7 mouse cellular contexts compared by ENCODE assay signal in genomic region chr2:150910295-150910881, GRCm38 (mm10). TPM values are rescaled to one million over a fixed set of nuclear protein-coding genes. Genes with fewer than 3 reads are reported as not detected.
A peak's percentile ranks its signal among the peaks of the same experiment; 100 is the strongest.
DNase-seq lines count a peak whose midpoint lies in the region; ATAC-seq lines count a peak whose summit lies in the region.

No protein-coding gene starts in this region.

- H3K9ac ChIP-seq in neural tube, embryonic 11.5 days (ENCODE audit: low read length) = peak overlapping the region; percentile 72
- H3K9ac ChIP-seq in embryonic facial prominence, embryonic 15.5 days = peak overlapping the region; percentile 16; the same call in 1 of the 2 replicates
- H3K9ac ChIP-seq in limb, embryonic 12.5 days (replicated peaks) = peak overlapping the region; percentile 69
- no peak overlapping the region for H3K9ac ChIP-seq in stomach, embryonic 15.5 days

- DNase-seq in neural tube, embryonic 11.5 days (ENCODE audit: low spot score) = no peak
- DNase-seq in neural tube, embryonic 10.5 days (ENCODE audit: extremely low spot score, low spot score) = no peak
- no peak for DNase-seq in cerebellum, postnatal 14 days
- no peak for DNase-seq in spleen, adult 18-20 months

- no peaks in the 10 kb centered on the region for H3K4me1 ChIP-seq in neural tube, embryonic 11.5 days (ENCODE audit: control insufficient read depth, insufficient read depth, low read length)
- H3K4me1 ChIP-seq in embryonic facial prominence, embryonic 15.5 days = 0 out of 2 replicates have a peak, but pooled peaks cover 3% of the 10 kb centered on the region
- H3K4me1 ChIP-seq in limb, embryonic 12.5 days (replicated peaks) = peaks cover 2% of the 10 kb centered on the region; the same call in 1 of the 2 replicates
- H3K4me1 ChIP-seq in stomach, embryonic 15.5 days = no peaks in the 10 kb centered on the region

- no peaks in the 10 kb centered on the region for H3K9me3 ChIP-seq in neural tube, embryonic 11.5 days (ENCODE audit: control insufficient read depth, low read length)
- no peaks in the 10 kb centered on the region for H3K9me3 ChIP-seq in embryonic facial prominence, embryonic 15.5 days (replicated peaks)
- no peaks in the 10 kb centered on the region for H3K9me3 ChIP-seq in limb, embryonic 12.5 days
- H3K9me3 ChIP-seq in stomach, embryonic 15.5 days = no peaks in the 10 kb centered on the region

- no peaks in the 10 kb centered on the region for H3K27me3 ChIP-seq in neural tube, embryonic 11.5 days (ENCODE audit: control insufficient read depth, insufficient read depth, low read length)
- no peaks in the 10 kb centered on the region for H3K27me3 ChIP-seq in embryonic facial prominence, embryonic 15.5 days
- H3K27me3 ChIP-seq in limb, embryonic 12.5 days = no peaks in the 10 kb centered on the region
- no peaks in the 10 kb centered on the region for H3K27me3 ChIP-seq in stomach, embryonic 15.5 days (replicated peaks)

- H3K4me2 ChIP-seq in neural tube, embryonic 11.5 days (ENCODE audit: low read depth) = peak overlapping the region; percentile 58
- H3K4me2 ChIP-seq in embryonic facial prominence, embryonic 15.5 days (replicated peaks) = peak overlapping the region; percentile 60
- peak overlapping the region; percentile 66 for H3K4me2 ChIP-seq in limb, embryonic 12.5 days
- H3K4me2 ChIP-seq in stomach, embryonic 15.5 days = peak overlapping the region; percentile 74

- ATAC-seq in neural tube, embryonic 11.5 days (ENCODE audit: insufficient read depth, low FRiP score, low TSS enrichment) = peak; percentile 20; the same call in 1 of the 2 replicates
- no peak for ATAC-seq in embryonic facial prominence, embryonic 15.5 days (ENCODE audit: insufficient number of reproducible peaks, low FRiP score, low TSS enrichment, low read depth)
- ATAC-seq in limb, embryonic 12.5 days (ENCODE audit: insufficient number of reproducible peaks, insufficient read depth, low FRiP score, low TSS enrichment, low read depth) = no peak
- ATAC-seq in stomach, embryonic 15.5 days (ENCODE audit: insufficient read depth, low FRiP score, low read depth) = no peak

- peak overlapping the region; percentile 55 for H3K4me3 ChIP-seq in neural tube, embryonic 11.5 days (ENCODE audit: low read depth, low read length)
- peak overlapping the region; percentile 71 for H3K4me3 ChIP-seq in embryonic facial prominence, embryonic 15.5 days (replicated peaks)
- H3K4me3 ChIP-seq in limb, embryonic 12.5 days (replicated peaks) = peak overlapping the region; percentile 59
- H3K4me3 ChIP-seq in stomach, embryonic 15.5 days (replicated peaks) = peak overlapping the region; percentile 58

- H3K27ac ChIP-seq in neural tube, embryonic 11.5 days (ENCODE audit: low read depth, low read length) = no peak overlapping the region
- peak overlapping the region; percentile 85 for H3K27ac ChIP-seq in embryonic facial prominence, embryonic 15.5 days (replicated peaks)
- H3K27ac ChIP-seq in limb, embryonic 12.5 days = peak overlapping the region; percentile 93; the same call in 1 of the 2 replicates
- H3K27ac ChIP-seq in stomach, embryonic 15.5 days = no peak overlapping the region

- 36% methylated on average over 8 of the region's 10 CpGs for WGBS in neural tube, embryonic 11.5 days
- WGBS in embryonic facial prominence, embryonic 15.5 days = 36% methylated on average over 7 of the region's 10 CpGs
- WGBS in limb, embryonic 12.5 days = 45% methylated on average over 7 of the region's 10 CpGs
- WGBS in stomach, embryonic 15.5 days = 37% methylated on average over 7 of the region's 10 CpGs

- H3K36me3 ChIP-seq in neural tube, embryonic 11.5 days (ENCODE audit: control insufficient read depth, insufficient read depth, low read length) = no peaks in the 10 kb centered on the region
- no peaks in the 10 kb centered on the region for H3K36me3 ChIP-seq in embryonic facial prominence, embryonic 15.5 days
- H3K36me3 ChIP-seq in limb, embryonic 12.5 days = peaks cover 19% of the 10 kb centered on the region; the same call in 1 of the 2 replicates
- no peaks in the 10 kb centered on the region for H3K36me3 ChIP-seq in stomach, embryonic 15.5 days

RNA-seq across cellular contexts. Expression of gene Gins1, which starts 5.2 kb away (rescaled TPM):
- polyA plus RNA-seq in neural tube, embryonic 11.5 days (2014; fragmentation: Nextera tagmentation; extraction: Ambion mirVana) = 59.4 and 60.6 TPM in 2 replicates
- polyA plus RNA-seq in embryonic facial prominence, embryonic 15.5 days (2015; fragmentation: Nextera tagmentation; extraction: Ambion mirVana) = 26.4 and 28.0 TPM in 2 replicates
- 73.3 and 74.6 TPM in 2 replicates for polyA plus RNA-seq in limb, embryonic 12.5 days (2016; fragmentation: Nextera tagmentation; extraction: Ambion mirVana)
- 33.3 and 35.6 TPM in 2 replicates for polyA plus RNA-seq in stomach, embryonic 15.5 days (2015; fragmentation: Nextera tagmentation; extraction: Ambion mirVana)

RNA-seq across cellular contexts. Expression of gene Abhd12, which starts 5.8 kb away (rescaled TPM):
- polyA plus RNA-seq in neural tube, embryonic 11.5 days (2014; fragmentation: Nextera tagmentation; extraction: Ambion mirVana) = 57.0 and 65.3 TPM in 2 replicates
- polyA plus RNA-seq in embryonic facial prominence, embryonic 15.5 days (2015; fragmentation: Nextera tagmentation; extraction: Ambion mirVana) = 74.2 and 78.9 TPM in 2 replicates
- 61.8 and 62.5 TPM in 2 replicates for polyA plus RNA-seq in limb, embryonic 12.5 days (2016; fragmentation: Nextera tagmentation; extraction: Ambion mirVana)
- 58.3 and 58.7 TPM in 2 replicates for polyA plus RNA-seq in stomach, embryonic 15.5 days (2015; fragmentation: Nextera tagmentation; extraction: Ambion mirVana)

Comparison
In these comparisons a context has a peak if more than half of its experiments do, and no peak if none do; other contexts are left out.
1. H3K27ac ChIP-seq: peak in embryonic facial prominence, embryonic 15.5 days (single experiment) and limb, embryonic 12.5 days (single experiment); none in neural tube, embryonic 11.5 days (single experiment) and stomach, embryonic 15.5 days (single experiment).
2. Peak in every context shown above with its lines, with median percentiles within 50 percentile points of each other: H3K4me2 ChIP-seq and H3K4me3 ChIP-seq.